Mouse (Mus musculus) T-cell, adult 2 months (primary cell): ENCODE measurements around the gene Lsm2.
"Not testable (repeated sequence)": the region's sequence is repeated elsewhere in the genome, so short reads cannot be mapped to it uniquely, and the experiment has no call there.

Experiments
- DNase-seq: peaks from one replicate; pipeline ENCODE4 v3.0.0; 2022; ENCODE audit warnings: low spot score

The Lsm2 gene

DNA sequence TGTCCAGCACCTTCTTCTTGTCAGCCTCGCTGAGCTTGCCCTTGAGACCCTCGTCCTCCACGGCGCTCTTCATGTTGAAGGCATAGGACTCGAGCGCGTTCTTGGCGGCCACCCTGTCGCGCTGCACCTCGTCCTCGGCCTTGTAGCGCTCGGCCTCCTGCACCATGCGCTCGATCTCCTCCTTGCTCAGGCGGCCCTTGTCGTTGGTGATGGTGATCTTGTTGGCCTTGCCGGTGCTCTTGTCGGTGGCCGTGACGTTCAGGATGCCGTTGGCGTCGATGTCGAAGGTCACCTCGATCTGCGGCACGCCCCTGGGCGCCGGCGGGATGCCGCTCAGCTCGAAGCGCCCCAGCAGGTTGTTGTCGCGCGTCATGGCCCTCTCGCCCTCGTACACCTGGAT, 24.4 kb upstream of the Lsm2 start:
- not testable (repeated sequence) for DNase-seq

DNA sequence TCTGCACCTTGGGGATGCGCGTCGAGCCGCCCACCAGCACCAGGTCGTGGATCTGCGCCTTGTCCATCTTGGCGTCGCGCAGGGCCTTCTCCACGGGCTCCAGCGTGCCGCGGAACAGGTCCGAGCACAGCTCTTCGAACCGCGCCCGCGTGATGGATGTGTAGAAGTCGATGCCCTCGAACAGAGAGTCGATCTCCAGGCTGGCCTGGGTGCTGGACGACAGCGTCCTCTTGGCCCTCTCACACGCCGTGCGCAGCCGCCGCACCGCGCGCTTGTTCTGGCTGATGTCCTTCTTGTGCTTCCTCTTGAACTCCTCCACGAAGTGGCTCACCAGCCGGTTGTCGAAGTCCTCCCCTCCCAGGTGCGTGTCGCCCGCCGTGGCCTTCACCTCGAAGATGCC, 23.7 kb upstream of the Lsm2 start:
- not testable (repeated sequence) for DNase-seq

DNA sequence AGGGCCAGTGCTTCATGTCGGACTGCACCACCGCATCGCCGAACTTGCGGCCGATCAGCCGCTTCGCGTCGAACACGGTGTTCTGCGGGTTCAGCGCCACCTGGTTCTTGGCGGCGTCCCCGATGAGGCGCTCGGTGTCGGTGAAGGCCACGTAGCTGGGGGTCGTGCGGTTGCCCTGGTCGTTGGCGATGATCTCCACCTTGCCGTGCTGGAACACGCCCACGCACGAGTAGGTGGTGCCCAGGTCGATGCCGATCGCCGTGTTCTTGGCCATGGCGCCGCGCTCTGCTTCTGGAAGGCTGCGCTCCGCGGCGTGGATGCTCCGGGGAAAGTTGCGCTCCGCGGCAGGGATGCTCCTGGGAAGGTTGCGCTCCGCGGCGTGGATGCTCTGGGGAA, 22.9 kb upstream of the Lsm2 start:
- DNase-seq, result not testable (repeated sequence)

DNA sequence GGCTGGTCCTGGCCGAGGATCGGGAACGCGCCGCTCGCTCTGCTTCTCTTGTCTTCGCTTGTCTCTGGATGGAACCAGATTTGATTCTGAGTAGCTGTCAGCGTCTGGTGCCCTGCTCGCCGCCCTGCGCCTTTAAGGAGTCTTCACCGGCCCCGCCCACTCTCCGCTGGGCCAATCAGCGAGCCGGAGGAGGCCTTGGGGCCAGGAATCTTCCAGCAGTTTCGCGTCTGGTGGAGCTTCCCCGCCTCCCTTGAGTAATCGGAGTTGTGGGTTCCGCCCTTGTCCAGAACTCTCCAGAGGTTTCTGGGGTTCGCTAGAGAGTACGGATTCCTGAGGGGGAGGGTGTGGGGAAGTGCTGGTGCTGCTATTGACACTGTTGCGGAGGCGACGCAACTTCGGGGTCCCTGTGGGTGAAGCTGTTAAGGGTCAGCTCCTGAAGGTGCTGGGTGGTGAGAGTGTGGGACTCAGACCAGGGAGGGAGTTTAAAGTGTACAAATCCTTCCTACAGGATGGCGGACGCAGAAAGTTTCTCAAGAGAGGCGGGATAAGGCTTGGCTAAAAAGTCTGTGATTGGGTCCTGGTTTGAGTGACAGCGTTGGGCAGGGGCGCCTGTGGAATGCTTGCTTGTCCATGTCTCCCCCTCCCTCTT, 22.4 kb upstream of the Lsm2 start, which contains the start of gene Hspa1b:
Hspa1b (minus strand) TSS at position 109 of the 649 bp plus-strand sequence.
- DNase-seq, result peak; percentile 68

DNA sequence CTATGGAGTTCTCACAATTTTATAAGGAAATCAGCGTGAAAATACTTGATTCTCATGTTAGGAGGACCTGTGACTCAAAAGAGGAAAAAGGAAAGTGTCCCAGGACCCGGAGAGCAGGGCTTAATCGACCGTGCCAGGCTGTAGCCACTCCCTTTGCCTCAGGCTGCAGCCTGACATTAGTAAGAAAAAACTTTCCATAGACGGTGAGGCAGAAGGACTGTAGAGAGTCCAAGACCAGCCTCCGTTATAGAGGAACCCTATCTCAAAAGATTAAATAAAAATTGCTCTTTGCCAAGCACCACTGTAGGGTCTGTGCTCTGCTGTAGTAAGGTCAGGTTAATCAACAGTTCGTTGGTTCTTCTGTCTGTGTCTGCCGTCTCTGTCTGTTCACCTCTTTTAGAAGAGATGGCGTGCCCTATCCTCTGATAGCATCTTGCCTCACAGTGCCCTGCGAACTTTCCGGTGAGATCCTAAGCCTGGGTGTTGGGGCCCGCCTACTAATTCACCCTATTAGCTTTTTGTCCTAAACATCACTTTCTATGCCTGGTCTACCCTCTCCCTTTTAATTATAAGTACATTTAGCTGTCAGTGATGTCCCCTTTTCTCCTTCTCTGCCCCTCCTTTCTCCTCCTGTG, 21.7 kb upstream of the Lsm2 start:
- DNase-seq, result no peak

DNA sequence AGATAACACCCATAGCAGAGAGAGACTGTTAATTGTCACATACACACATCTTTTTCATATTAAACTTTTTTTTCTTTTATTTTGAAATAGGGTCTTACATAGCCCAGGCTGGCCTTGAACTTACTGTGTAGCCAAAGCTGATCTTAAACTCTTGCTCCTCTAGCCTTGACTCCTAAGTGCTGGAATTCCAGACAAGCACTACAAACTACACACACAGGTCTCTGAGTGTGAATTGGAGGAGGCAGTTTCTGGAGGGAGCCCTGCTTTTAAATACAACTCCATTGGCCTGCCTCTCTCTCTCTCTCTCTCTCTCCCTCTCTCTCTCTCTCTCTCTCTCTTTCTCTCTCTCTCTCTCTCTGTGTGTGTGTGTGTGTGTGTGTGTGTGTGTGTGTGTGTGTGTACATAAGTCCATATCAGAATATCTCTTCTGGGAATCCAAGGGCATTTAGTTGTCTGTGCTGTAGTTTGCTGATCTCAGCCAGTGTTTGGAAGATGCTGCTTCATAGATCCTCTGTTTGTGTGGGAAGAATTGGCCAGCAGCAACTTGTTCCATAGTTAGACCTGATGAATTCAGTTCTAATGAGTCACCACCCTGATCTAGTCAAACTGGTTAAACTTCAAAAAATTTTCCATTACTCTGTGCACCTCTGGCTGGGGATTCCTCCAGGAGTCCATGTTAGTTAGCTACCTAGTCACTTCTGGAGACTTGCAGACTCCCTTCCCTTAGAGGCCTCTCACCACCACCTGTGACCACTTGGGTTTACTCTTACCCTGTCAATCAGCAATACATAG, 20.8 kb upstream of the Lsm2 start:
- DNase-seq, result no peak

DNA sequence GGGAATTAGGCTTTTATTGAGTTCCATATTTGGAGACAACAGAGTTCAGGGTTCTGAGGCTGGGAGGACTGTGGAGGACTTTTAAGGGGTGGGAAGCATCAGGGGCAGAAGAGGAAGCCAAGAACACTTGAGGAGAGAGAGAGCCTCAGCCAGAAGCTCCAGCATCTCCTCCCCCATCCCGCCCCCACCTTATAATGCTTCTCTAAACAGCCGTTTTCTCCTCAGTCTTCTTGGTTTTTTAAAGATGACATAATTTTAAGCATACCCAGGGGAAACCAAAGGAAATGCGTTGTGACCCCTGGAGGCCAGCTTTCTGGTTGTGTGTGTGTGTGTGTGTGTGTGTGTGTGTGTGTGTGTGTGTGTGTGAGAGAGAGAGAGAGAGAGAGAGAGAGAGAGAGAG, 19.5 kb upstream of the Lsm2 start:
- DNase-seq, result no peak

DNA sequence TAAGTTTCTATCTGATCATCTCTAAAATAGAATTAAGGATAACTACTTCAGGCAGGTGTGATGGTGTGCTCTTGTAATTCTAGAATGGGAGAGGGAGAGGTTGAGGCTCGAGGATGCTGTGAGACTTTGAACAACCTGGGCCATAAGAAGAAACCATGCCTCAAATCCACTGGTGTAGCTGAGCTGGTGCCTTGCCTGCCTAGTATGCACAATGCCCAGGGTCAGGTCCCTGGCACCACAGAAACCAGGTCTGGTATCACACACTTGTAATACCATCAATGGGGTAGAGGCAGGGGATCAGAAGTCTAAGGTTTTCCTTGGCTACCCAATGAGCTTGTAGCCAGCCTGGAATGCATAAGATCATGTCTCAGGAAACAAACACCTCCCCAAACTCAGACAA, 18.8 kb upstream of the Lsm2 start:
- DNase-seq, result no peak

DNA sequence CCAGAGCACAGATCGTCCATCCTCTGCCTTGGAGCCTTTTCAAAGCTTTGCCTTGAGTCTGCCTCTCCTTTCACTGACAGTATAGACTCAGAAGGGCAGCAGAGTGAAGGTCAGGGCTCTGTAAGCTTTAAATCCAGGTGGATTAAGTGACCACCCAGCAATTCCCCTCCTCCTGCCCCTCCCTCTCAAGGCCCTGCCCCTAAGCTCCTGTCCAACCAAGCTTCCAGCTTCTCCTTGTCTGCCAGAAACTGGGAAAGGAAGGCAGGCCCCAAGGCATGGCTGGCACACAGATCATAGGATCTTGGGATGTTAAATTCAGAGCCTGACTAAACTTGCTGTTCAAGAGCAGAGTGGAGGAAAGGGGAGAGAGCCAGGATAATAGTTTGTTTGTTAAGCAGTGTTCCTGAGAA, 17.0 kb upstream of the Lsm2 start:
- DNase-seq, result no peak

DNA sequence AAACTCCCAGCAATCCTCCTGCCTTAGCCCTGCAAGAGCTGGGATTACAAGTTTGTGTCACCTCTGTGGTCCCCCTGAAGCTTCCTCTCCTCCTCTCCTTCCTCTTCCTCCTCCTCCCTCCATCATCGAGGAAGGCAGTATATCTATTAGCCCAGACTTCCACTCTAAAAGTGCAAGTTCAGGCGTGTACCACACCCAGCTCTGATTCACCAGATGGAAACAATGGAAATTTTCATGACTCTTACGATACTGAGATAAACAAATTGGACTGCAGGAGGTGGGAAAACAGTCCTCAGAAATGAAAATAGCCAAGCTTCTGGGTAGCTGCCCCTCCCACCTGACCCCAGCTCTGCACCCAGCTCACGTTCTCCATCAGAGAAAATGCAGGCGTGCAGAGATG, 16.0 kb upstream of the Lsm2 start:
- no peak for DNase-seq

DNA sequence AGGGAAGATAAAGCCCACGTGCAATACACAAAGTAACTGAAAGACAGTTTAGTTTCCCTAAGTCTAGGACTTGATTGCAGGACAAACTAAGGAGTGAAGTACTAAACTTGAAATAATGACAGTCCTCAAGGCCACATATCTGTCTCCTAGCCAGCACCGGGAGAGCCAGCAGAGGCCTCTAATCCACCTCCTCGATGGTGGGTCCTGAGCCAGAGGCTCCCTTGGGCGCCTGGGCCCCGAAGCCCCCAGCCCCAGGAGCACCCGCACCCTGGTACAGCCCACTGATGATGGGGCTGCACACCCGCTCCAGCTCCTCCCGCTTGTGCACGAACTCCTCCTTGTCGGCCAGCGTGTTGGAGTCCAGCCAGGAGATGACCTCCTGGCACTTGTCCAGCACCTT, 11.8 kb upstream of the Lsm2 start, which contains the start of gene Gm20481:
Gm20481 (plus strand) TSS at position 91 of the 400 bp plus-strand sequence.
- DNase-seq, result not testable (repeated sequence)

DNA sequence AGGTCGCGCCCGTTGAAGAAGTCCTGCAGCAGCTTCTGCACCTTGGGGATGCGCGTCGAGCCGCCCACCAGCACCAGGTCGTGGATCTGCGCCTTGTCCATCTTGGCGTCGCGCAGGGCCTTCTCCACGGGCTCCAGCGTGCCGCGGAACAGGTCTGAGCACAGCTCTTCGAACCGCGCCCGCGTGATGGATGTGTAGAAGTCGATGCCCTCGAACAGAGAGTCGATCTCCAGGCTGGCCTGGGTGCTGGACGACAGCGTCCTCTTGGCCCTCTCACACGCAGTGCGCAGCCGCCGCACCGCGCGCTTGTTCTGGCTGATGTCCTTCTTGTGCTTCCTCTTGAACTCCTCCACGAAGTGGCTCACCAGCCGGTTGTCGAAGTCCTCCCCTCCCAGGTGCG, 10.8 kb upstream of the Lsm2 start:
- not testable (repeated sequence) for DNase-seq

DNA sequence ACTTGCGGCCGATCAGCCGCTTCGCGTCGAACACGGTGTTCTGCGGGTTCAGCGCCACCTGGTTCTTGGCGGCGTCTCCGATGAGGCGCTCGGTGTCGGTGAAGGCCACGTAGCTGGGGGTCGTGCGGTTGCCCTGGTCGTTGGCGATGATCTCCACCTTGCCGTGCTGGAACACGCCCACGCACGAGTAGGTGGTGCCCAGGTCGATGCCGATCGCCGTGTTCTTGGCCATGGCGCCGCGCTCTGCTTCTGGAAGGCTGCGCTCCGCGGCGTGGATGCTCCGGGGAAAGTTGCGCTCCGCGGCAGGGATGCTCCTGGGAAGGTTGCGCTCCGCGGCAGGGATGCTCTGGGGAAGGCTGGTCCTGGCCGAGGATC, 10.0 kb upstream of the Lsm2 start:
- DNase-seq, result not testable (repeated sequence)

DNA sequence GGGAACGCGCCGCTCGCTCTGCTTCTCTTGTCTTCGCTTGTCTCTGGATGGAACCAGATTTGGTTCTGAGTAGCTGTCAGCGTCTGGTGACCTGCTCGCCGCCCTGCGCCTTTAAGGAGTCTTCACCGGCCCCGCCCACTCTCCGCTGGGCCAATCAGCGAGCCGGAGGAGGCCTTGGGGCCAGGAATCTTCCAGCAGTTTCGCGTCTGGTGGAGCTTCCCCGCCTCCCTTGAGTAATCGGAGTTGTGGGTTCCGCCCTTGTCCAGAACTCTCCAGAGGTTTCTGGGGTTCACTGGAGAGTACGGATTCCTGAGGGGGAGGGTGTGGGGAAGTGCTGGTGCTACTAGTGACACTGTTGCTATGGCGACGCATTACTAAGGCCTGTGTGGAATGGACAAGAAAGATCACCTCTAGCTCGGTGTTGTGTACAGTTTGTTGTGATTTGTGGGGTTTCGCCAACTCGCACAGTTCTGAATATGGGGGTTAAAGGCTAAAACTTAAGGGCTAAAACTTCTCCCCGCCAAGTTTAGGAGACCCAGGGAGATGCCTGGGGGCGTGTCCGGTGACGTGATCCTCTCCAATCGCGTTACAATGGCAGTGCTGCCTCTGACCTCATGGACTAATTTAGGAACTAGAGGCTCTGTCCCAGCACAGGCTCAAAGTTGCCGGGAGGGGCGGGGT, 9.5 kb upstream of the Lsm2 start, which contains the start of the genes Hspa1a and Hspa1l:
Hspa1a (minus strand) TSS at position 88 of the 681 bp plus-strand sequence.
Hspa1l (plus strand) TSS at position 635 of the 681 bp plus-strand sequence.
- peak; percentile 65 for DNase-seq

DNA sequence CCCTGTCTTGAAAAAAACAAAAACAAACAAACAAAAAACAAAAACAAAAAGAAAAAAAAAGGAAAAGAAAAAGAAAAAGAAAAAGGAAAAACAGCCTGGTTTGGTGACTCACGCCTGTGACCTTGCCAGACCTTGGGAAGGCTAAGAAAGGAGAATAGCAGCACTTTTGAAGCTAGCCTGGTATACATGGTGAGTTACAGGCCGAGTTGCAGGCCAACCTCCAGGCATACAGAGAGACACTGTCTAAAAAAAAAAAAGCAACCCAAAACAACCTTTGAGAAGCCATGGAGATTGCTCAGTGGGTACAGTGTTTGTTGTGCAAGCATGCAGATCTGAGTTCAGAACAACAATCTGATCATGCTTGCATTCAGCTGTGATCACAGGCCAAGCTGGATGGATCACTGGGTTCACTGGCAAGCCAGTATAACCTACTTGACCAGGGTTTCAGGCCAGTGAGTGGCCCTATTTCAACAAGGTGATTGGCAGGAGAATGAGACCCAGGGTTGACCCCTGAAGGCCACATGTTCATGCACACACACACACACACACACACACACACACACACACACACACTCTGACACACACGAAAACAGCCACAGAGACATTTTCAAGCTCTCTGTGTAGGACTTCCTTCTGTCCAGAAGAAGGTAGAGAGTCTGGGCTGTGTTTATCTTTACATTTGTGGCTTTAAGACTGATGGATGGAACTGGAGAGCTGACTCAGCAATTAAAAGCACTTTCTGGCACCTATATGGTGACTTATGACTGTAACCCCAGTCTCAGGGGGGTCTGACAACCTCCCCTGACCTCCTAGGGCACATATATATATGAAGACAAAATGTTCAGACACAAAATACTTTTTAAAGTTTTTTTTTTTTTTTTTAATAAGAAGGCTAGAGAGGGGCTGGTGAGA, 5.8 kb upstream of the Lsm2 start:
- no peak for DNase-seq

DNA sequence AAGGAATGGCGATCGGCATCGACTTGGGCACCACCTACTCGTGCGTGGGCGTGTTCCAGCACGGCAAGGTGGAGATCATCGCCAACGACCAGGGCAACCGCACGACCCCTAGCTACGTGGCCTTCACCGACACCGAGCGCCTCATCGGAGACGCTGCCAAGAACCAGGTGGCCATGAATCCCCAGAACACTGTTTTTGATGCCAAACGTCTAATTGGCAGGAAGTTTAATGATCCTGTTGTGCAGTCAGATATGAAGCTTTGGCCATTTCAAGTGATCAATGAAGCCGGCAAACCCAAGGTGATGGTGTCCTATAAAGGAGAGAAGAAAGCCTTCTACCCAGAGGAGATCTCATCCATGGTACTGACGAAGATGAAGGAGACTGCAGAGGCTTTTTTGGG, 4.7 kb upstream of the Lsm2 start:
- DNase-seq, result no peak

DNA sequence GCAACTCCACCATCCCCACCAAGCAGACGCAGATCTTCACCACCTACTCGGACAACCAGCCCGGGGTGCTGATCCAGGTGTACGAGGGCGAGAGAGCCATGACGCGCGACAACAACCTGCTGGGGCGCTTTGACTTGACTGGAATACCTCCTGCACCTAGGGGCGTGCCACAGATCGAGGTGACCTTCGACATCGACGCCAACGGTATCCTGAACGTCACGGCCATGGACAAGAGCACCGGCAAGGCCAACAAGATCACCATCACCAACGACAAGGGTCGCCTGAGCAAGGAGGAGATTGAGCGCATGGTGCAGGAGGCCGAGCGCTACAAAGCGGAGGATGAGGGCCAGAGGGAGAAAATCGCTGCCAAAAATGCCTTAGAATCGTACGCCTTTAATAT, 3.4 kb upstream of the Lsm2 start:
- no peak for DNase-seq

DNA sequence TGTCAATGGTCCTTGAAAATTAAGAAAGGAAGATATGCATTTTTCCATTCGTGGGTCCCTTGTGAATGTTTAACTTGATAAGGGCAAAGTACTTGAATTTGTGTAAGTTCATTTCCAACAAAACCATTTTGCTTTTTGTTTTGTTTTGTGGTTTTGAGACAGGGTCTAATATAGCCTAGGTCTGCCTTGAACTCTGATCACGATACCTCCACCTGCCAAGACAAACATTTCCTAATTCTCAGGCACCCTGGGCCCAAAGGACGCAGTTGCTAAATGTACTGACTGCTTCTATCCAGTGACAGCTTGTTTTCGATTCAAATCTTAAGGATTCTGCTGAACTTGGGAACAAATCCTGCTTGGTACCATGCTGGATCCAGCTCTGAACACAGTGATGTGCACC, 2.0 kb upstream of the Lsm2 start:
- DNase-seq, result no peak

DNA sequence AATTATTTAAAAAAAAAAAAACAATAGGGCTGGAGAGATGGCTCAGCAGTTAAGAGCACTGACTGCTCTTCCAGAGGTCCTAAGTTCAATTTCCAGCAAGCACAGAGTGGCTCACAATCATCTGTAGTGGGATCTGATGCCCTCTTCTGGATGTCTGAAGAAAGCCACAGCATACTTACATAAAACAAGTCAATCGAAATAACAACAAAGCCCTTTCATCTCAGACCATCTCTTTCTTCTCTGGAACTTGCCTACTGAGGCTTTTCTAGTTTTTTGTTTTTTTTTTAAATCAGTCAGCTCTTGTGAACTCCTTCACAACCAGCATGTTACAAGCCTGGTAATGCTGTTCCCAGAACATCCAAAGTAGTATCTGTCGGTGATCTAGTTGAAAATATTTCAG, 1.0 kb upstream of the Lsm2 start:
- peak; percentile 67 for DNase-seq

DNA sequence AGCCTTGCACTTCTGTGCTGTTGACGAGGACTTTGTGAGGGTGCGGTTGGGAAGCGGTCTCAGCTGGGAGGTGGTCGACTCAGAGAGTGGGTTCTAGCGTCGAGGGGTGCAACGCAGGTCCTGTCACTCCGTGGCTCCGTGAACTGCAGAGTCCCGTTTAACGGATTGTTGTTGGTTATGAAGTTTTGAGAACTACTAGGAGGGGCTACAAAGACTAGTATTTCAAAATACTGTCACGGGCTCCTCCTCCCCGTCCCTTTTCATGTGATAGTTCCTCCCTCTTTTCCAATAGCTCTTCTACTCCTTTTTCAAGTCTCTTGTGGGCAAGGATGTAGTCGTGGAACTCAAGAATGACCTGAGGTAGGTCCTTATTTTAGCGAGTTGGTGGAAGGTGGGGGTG, 666 bp downstream of the Lsm2 start:
- DNase-seq, result no peak

DNA sequence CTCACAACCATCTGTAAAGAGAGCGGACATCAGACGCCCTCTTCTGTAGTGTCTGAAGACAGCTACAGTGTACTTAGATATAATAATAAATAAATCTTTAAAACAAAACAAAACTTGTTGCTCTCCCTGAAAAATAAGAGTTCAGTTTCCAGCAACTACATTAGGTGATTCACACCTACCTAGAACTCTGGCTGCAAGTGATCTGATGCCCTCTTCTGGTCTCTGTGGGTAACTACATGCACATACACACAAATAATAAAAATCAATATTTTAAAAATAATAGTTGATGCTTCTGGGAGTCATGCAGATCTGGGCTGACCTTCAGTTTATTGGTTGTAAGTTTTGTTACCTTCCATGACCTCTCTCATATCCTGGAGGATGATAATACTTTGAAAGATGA, 2.6 kb downstream of the Lsm2 start:
- peak; percentile 42 for DNase-seq
